Mouse (Mus musculus) bone marrow macrophage, adult 2 months (primary cell): ENCODE data around the gene Amt. TPM values are rescaled to one million over a fixed set of nuclear protein-coding genes. Genes with fewer than 3 reads are reported as not detected.
A peak's percentile ranks its signal among the peaks of the same experiment; 100 is the strongest.
"Not testable (repeated sequence)": the region's sequence is repeated elsewhere in the genome, so short reads cannot be mapped to it uniquely, and the experiment has no call there.

ENCODE experiments used
- H3K27ac ChIP-seq: 2 replicates; pipeline ENCODE4 v1.5.1; 2012; ENCODE audit warnings: low read depth, low read length; ENCODE audit not compliant: insufficient read depth
- H3K4me1 ChIP-seq: 2 replicates; pipeline ENCODE4 v1.6.1; 2012; ENCODE audit warnings: low read length; ENCODE audit not compliant: control insufficient read depth, insufficient read depth
- H3K4me3 ChIP-seq: 2 replicates; pipeline ENCODE4 v1.5.1; 2012; ENCODE audit warnings: mild to moderate bottlenecking, low read length, moderate library complexity; ENCODE audit not compliant: insufficient read depth
- CTCF ChIP-seq: IDR thresholded peaks from 2 replicates; pipeline ENCODE4 v1.5.1; 2012; ENCODE audit warnings: low read depth, mild to moderate bottlenecking, low read length, moderate library complexity
- POLR2A ChIP-seq: IDR thresholded peaks from 2 replicates; pipeline ENCODE4 v1.6.1; 2012; ENCODE audit warnings: mild to moderate bottlenecking, low read depth, low read length, borderline replicate concordance
- polyA plus RNA-seq: library from polyadenylated mRNA; stranded (reverse); fragments of >200 nt; gene quantifications from 2 replicates; pipeline ENCODE4 v1.2.4, GENCODE M21; 2012; ENCODE audit not compliant: missing spikeins, insufficient read depth, insufficient read length

Amt gene
- polyA plus RNA-seq, 1 experiment, result 4.5 TPM

GRCm38 (mm10) chr9:108280071-108280828 lies 16.4 kb upstream of the Amt start:
- Histone ChIP-seq H3K4me3 (no peak overlapping the region), H3K27ac (no peak overlapping the region), H3K4me1 (peaks cover 4% of the 10 kb centered on the region; the same call in 1 of the 2 replicates)
- no peak for TF ChIP-seq POLR2A
- no peak for TF ChIP-seq CTCF

GRCm38 (mm10) chr9:108284410-108284809 lies 12.2 kb upstream of the Amt start:
- peaks cover 4% of the 10 kb centered on the region; the same call in 1 of the 2 replicates for H3K4me1 ChIP-seq
- no peak overlapping the region for H3K27ac ChIP-seq
- H3K4me3 ChIP-seq, result no peak overlapping the region
- TF ChIP-seq CTCF (no peak), POLR2A (no peak)

GRCm38 (mm10) chr9:108287526-108288238 lies 9.0 kb upstream of the Amt start:
- not testable (repeated sequence) for H3K27ac ChIP-seq, H3K4me1 ChIP-seq, H3K4me3 ChIP-seq

- no peak overlapping the region for H3K4me3 ChIP-seq
- TF ChIP-seq CTCF (no peak), POLR2A (no peak)
- no peak overlapping the region for H3K27ac ChIP-seq
- H3K4me1 ChIP-seq, result peaks cover 4% of the 10 kb centered on the region
Measured at GRCm38 (mm10) chr9:108289347-108289746, 7.3 kb upstream of the Amt start.

DNA sequence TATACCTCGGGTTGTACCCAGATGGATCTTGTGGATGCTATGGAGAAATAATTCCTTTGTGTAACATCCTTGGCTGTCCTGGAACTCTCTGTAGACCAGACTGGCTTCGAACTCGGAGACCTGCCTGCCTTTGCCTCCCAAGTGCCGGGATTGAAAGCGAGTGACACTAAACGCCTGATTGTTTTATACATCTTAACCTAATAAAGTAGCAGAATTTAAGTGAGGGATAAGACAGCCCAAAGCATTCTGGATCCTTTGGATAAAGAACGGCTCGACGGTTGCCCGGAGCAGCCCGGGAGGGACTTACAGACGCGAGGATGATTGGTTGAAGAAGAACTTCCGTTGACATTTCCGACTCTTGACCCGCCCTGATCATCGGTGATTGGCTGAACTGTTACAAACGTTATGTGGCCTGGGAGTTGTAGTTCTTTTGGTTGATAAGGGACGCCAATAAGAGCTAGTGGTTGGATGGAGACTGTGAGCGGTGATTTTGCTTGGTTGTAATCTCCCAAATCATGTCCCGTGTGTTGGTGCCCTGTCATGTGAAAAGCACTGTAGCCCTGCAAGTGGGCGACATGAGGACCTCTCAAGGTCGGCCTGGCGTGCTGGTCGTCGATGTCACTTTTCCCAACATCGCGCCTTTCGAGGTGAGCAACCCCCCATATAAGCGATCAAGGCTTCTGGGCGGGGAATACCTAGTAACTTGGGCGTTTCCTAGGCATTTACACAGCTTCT lies 6.5 kb upstream of the Amt start, which contains the start of gene Nicn1:
Gene Nicn1 (plus strand): TSS at position 414 of the 735 bp plus-strand sequence.
- TF ChIP-seq POLR2A (no peak), CTCF (no peak)
- peaks cover 4% of the 10 kb centered on the region for H3K4me1 ChIP-seq
- H3K4me3 ChIP-seq, result peak within 1 kb of the TSS; percentile 78
- peak within 1 kb of the TSS; percentile 8; the same call in 1 of the 2 replicates for H3K27ac ChIP-seq

DNA sequence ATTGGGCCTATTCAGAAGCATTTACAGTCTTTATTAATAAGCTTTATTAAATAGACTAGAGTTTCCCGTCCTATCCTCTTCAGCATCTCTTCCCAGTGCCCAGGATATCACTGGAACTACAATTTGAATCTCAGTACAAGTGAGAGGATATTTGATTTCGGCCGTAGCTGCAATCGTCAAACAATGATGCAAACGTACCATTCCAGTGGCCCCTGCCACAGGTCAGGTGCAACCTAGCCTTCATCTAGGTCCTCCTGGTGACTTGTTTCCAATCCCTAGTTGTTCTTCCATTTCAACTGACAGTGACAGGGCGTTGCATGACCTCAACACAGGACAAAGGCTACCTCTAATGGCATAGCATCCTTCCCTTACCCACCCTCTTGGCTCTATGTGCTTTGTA lies 5.9 kb upstream of the Amt start:
- H3K4me3 ChIP-seq, result peak overlapping the region; percentile 78
- no peak overlapping the region for H3K27ac ChIP-seq
- H3K4me1 ChIP-seq, result peaks cover 4% of the 10 kb centered on the region
- TF ChIP-seq POLR2A (no peak), CTCF (no peak)

GRCm38 (mm10) chr9:108301853-108302252 lies 5.2 kb downstream of the Amt start:
- Histone ChIP-seq H3K4me3 (no peak overlapping the region), H3K4me1 (peaks cover 8% of the 10 kb centered on the region; the same call in 1 of the 2 replicates), H3K27ac (no peak overlapping the region)
- no peak for TF ChIP-seq POLR2A
- TF ChIP-seq CTCF, result no peak

- H3K4me1 ChIP-seq, result peaks cover 15% of the 10 kb centered on the region
- peak overlapping the region; percentile 90 for H3K4me3 ChIP-seq
- no peak for TF ChIP-seq POLR2A
- TF ChIP-seq CTCF, result no peak
- no peak overlapping the region for H3K27ac ChIP-seq
Measured at GRCm38 (mm10) chr9:108304716-108305115, 8.1 kb downstream of the Amt start.

DNA sequence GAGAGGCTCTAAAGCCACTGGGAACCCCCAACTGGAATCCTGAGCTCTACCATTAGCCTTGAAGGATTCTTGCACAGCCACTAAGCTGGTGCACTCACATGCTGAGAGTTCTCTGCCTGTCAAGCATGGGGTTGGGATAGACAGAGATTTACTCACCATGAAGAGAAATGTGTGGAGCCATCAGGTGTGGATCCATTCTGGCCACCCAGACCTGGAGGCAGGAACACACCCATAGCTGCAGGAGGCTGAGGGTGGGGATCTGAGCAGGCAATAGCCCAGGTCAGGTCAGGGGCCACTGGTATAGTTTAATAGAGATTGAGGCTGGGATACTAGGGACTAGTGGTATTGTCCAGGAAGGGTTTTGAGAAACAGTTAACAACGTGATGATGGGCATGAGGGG lies 8.5 kb downstream of the Amt start:
- TF ChIP-seq CTCF, result no peak
- TF ChIP-seq POLR2A, result no peak
- peak overlapping the region; percentile 80 for H3K27ac ChIP-seq
- H3K4me3 ChIP-seq, result peak overlapping the region; percentile 90
- peaks cover 15% of the 10 kb centered on the region for H3K4me1 ChIP-seq
